Mouse (Mus musculus) ES-E14 (cell line): Measurements from ENCODE around the gene Dach1.

Experiments
- CHD2 ChIP-seq: IDR thresholded peaks from 2 replicates; pipeline ENCODE4 v1.6.1; 2014; ENCODE audit warnings: mild to moderate bottlenecking, low read depth, low read length, inconsistent platforms
- HCFC1 ChIP-seq: IDR thresholded peaks from 2 replicates; pipeline ENCODE4 v1.6.1; 2012; ENCODE audit warnings: low read length, inconsistent platforms, borderline replicate concordance; ENCODE audit not compliant: insufficient read depth
- MAFK ChIP-seq: IDR thresholded peaks from 2 replicates; pipeline ENCODE4 v1.6.1; 2014; ENCODE audit warnings: mild to moderate bottlenecking, low read depth, low read length, inconsistent platforms; ENCODE audit not compliant: insufficient read depth
- ZC3H11A ChIP-seq: IDR thresholded peaks from 2 replicates; pipeline ENCODE4 v1.6.1; 2012; ENCODE audit warnings: low read depth, mild to moderate bottlenecking, inconsistent platforms, low read length, borderline replicate concordance
- ZNF384 ChIP-seq: IDR thresholded peaks from 2 replicates; pipeline ENCODE4 v1.6.1; 2012; ENCODE audit warnings: low read depth, low read length, inconsistent platforms

- no peak for TF ChIP-seq HCFC1
- TF ChIP-seq MAFK = no peak
- no peak for TF ChIP-seq ZNF384
- TF ChIP-seq ZC3H11A = no peak
- no peak for TF ChIP-seq CHD2
These were observed 91.6 kb downstream of the Dach1 start for GRCm38 (mm10) chr14:98077996-98078395.
